In the genomic region with DNA sequence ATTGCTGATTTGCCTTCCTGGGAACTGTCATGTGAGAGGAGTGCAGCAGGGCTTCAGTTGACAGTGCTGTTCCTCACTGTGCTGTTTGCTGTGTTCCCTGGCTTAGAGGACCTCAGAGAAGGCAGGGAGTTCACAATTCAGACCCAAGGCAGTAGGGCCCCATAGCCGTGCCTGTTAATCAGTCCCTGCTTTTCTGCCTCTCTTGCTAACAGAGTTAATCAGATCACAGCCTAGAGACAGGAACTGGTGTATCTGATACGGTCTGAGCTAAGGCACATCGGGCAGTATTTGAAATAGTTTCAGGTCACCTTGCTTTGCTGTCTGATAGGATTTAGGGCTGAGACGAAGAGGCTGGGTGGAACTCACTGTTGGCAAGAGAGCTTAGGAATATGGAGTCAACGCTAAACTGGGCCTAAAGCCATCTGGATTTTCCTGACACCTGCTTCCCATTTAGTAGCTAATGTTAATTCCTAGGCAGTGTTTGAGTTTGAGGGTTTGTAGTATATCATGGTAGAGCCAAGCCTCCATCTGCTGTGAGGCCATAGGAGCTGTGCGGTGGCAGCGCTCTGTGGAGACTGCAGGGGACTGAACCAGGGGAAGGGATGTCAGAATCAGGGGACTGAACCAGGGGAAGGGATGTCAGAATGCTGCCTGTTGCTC, we compare ENCODE assay signal across 10 mouse cellular contexts. TPM values are rescaled to one million over a fixed set of nuclear protein-coding genes. Genes with fewer than 3 reads are reported as not detected.
DNase-seq lines count a peak whose midpoint lies in the region; ATAC-seq lines count a peak whose summit lies in the region.
"Had no signal": no experiment of that assay in that cellular context is flagged by ENCODE, and none has a peak within 500 bp of the region (broad histone marks: within the 10 kb centered on the region; RNA-seq: fewer than 3 reads in every experiment).

No protein-coding gene starts in this region.

- DNase-seq in heart, embryonic 10.5 days (ENCODE audit: low spot score) = no peak
- no peak for DNase-seq in heart, postnatal 14 days
- DNase-seq in NIH3T3 (ENCODE audit: low read depth) = peak; percentile 60
- DNase-seq in left cerebral cortex, adult 18-20 months (ENCODE audit: low spot score in 2 of 2) = no peak
- DNase-seq in lung, postnatal 10 days = no peak
- DNase-seq in adrenal gland, postnatal 25 days = no peak
- DNase-seq: thymus, postnatal 14 days had no signal

- peak overlapping the region; percentile 70; the same call in 1 of the 2 replicates for H3K27ac ChIP-seq in heart, embryonic 10.5 days
- H3K27ac ChIP-seq in embryonic facial prominence, embryonic 13.5 days = peak overlapping the region; percentile 78
- peak overlapping the region; percentile 52 for H3K27ac ChIP-seq in liver, embryonic 12.5 days

- peaks cover 9% of the 10 kb centered on the region; the same call in 1 of the 2 replicates for H3K36me3 ChIP-seq in heart, embryonic 10.5 days
- H3K36me3 ChIP-seq in embryonic facial prominence, embryonic 13.5 days = peaks cover 16% of the 10 kb centered on the region
- H3K36me3 ChIP-seq in liver, embryonic 12.5 days = peaks cover 11% of the 10 kb centered on the region

- no peaks in the 10 kb centered on the region for H3K27me3 ChIP-seq in heart, embryonic 10.5 days (ENCODE audit: insufficient read depth, poor library complexity, severe bottlenecking)
- H3K27me3 ChIP-seq in embryonic facial prominence, embryonic 13.5 days = no peaks in the 10 kb centered on the region
- no peaks in the 10 kb centered on the region for H3K27me3 ChIP-seq in liver, embryonic 12.5 days (replicated peaks)
- H3K27me3 ChIP-seq: CH12.LX had no signal

- H3K4me2 ChIP-seq in embryonic facial prominence, embryonic 13.5 days = peak overlapping the region; percentile 35
- H3K4me2 ChIP-seq in liver, embryonic 12.5 days = peak overlapping the region; percentile 56

- ATAC-seq in embryonic facial prominence, embryonic 13.5 days (ENCODE audit: insufficient number of reproducible peaks, insufficient read depth, low FRiP score, low TSS enrichment, low read depth) = peak; percentile 52; the same call in 1 of the 2 replicates
- ATAC-seq in liver, embryonic 12.5 days = peak; percentile 91

- no peak overlapping the region for H3K4me3 ChIP-seq in heart, embryonic 10.5 days
- peak overlapping the region; percentile 6; the same call in 1 of the 2 replicates for H3K4me3 ChIP-seq in embryonic facial prominence, embryonic 13.5 days
- 0 out of 2 replicates have a peak overlapping the region, but pooled peaks have one; percentile 6 for H3K4me3 ChIP-seq in liver, embryonic 12.5 days

- no peaks in the 10 kb centered on the region for H3K9me3 ChIP-seq in heart, embryonic 10.5 days
- no peaks in the 10 kb centered on the region for H3K9me3 ChIP-seq in embryonic facial prominence, embryonic 13.5 days
- H3K9me3 ChIP-seq in liver, embryonic 12.5 days (replicated peaks) = no peaks in the 10 kb centered on the region

- intact Hi-C loops in heart, postnatal 14 days (cut with DNase I) = loop anchor here (5.0 kb wide), 1 partner anchor 41 kb away; no protein-coding TSS in a partner anchor

- 48% methylated on average over 7 of the region's 7 CpGs for WGBS in heart, embryonic 10.5 days
- WGBS in embryonic facial prominence, embryonic 13.5 days = 16% methylated on average over 7 of the region's 7 CpGs
- WGBS in liver, embryonic 12.5 days (ENCODE audit: insufficient replicate concordance) = 32% methylated on average over 7 of the region's 7 CpGs

- H3K4me1 ChIP-seq in heart, embryonic 10.5 days = peaks cover 48% of the 10 kb centered on the region
- peaks cover 30% of the 10 kb centered on the region for H3K4me1 ChIP-seq in embryonic facial prominence, embryonic 13.5 days
- peaks cover 66% of the 10 kb centered on the region for H3K4me1 ChIP-seq in liver, embryonic 12.5 days

- H3K9ac ChIP-seq in embryonic facial prominence, embryonic 13.5 days = 0 out of 2 replicates have a peak overlapping the region, but pooled peaks have one; percentile 11
- H3K9ac ChIP-seq in liver, embryonic 12.5 days = peak overlapping the region; percentile 36; the same call in 1 of the 2 replicates

RNA-seq across cellular contexts. Expression of a gene that starts 14.0 kb away (rescaled TPM):
- polyA plus RNA-seq in heart, embryonic 10.5 days (2016; fragmentation: Nextera tagmentation; extraction: Ambion mirVana) = 20.5 and 23.4 TPM in 2 replicates
- 10 to 100 TPM; 37.6 to 38.4 TPM for total RNA-seq in heart, postnatal 14 days (2021)
- 21.4 and 22.1 TPM in 2 replicates for polyA plus RNA-seq in embryonic facial prominence, embryonic 13.5 days (2015; fragmentation: Nextera tagmentation; extraction: Ambion mirVana)
- polyA plus RNA-seq in liver, embryonic 12.5 days (2016; fragmentation: Nextera tagmentation; extraction: Ambion mirVana) = 18.0 and 19.4 TPM in 2 replicates
- total RNA-seq in left cerebral cortex, adult 18-20 months (2021) = 10 to 100 TPM; 48.2 to 49.2 TPM
- total RNA-seq in adrenal gland, postnatal 25 days (2021) = 52.6 and 68.3 TPM in 2 replicates

RNA-seq across cellular contexts. Expression of a gene that starts 37.1 kb away (rescaled TPM):
- polyA plus RNA-seq in heart, embryonic 10.5 days (2016; fragmentation: Nextera tagmentation; extraction: Ambion mirVana) = not detected in 2 replicates
- not detected for total RNA-seq in heart, postnatal 14 days (2021)
- not detected in 2 replicates for polyA plus RNA-seq in embryonic facial prominence, embryonic 13.5 days (2015; fragmentation: Nextera tagmentation; extraction: Ambion mirVana)
- polyA plus RNA-seq in liver, embryonic 12.5 days (2016; fragmentation: Nextera tagmentation; extraction: Ambion mirVana) = not detected in 2 replicates
- total RNA-seq in left cerebral cortex, adult 18-20 months (2021) = not detected
- total RNA-seq in adrenal gland, postnatal 25 days (2021) = not detected in 2 replicates

RNA-seq across cellular contexts. Expression of a gene that starts 49.1 kb away (rescaled TPM):
- 35.4 and 37.1 TPM in 2 replicates for polyA plus RNA-seq in heart, embryonic 10.5 days (2016; fragmentation: Nextera tagmentation; extraction: Ambion mirVana)
- 10 to 100 TPM; 42.5 to 46.1 TPM for total RNA-seq in heart, postnatal 14 days (2021)
- 48.4 and 53.6 TPM in 2 replicates for polyA plus RNA-seq in embryonic facial prominence, embryonic 13.5 days (2015; fragmentation: Nextera tagmentation; extraction: Ambion mirVana)
- 15.6 and 17.8 TPM in 2 replicates for polyA plus RNA-seq in liver, embryonic 12.5 days (2016; fragmentation: Nextera tagmentation; extraction: Ambion mirVana)
- total RNA-seq in left cerebral cortex, adult 18-20 months (2021) = 10 to 100 TPM; 49.2 to 56.1 TPM
- 41.9 and 53.9 TPM in 2 replicates for total RNA-seq in adrenal gland, postnatal 25 days (2021)
